Mouse (Mus musculus) spleen, postnatal 10 days (tissue): ENCODE measurements around the gene Idh3b.

Experiments used
- DNase-seq, 2 experiments: peaks; one replicate each; pipeline ENCODE4 v3.0.0; 2021 to 2022; ENCODE audit warnings: low spot score in 2 of 2

Gene Idh3b

DNA sequence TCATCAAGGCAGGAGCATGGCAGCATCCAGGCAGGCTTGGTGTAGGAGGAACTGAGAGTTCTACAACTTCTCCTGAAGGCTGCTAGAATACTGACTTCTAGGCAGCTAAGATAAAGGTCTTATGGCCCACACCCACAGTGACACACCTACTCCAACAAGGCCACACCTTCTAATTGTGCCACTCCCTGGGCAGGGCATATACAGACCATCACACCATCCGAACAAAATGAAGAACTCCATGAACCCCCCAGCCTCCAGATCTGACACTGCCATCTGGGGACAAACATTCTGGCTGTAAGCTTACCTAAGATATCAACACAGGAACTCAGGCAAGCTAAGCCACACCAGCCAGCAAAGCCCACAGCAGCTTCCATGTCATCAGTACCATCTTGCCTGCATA lies 18.8 kb downstream of the Idh3b start:
- peak in 1 of 2 experiments; percentile 35 for DNase-seq

DNA sequence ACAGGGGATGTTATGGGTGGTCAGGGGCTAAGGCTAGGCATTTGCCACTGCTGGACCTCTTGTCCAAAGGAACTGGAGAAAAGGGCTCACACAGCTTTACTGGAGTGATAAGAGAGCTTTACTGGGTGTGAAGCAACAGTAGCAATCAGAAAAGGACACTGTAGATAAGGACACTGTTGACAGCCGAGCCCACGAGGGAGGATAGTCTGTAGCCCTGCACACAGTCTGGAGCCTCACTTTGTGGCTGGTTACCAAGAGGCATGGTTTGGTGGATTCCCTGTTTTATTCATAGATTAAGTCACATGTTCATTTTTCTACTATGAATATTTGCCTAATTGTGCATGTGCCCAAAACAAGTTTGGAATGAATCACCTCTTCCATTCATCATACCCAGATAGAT lies 21.9 kb downstream of the Idh3b start:
- DNase-seq, result no peak

DNA sequence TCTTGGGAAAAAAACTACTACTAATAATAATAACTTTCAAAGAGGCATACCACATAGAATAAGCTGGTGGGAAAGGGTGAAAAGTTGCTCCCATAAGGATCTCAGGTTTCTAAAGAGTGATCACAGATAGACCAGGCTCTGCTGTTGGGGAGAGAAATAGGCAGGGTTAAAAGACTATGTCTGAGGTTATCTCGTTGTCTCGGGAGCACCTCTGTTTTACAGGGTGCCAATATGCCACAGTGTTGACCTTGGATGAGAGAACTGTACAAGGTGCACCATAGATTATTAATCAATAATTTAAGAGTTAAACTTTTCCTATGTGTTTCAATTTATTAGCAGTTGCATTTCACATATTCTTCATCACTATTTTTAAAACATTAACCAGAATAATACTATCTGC lies 22.4 kb downstream of the Idh3b start:
- no peak for DNase-seq

DNA sequence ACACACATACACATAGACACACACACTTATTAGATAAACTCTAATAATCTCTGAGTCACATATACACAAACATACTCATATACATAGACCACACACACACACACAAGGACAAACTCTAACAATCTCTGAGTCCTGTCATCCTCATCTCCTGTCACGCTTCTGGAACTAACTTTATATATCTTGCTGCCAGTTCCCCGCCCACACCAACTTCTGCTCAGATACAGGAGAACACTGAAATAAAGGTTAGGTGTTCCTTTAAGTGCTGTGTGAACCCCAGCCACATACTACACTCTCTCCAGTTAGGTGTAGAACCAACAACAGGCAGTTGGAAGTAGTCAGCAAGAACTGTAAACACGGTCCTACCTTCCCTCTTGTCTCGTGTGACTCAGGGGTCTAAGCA lies 23.5 kb downstream of the Idh3b start:
- no peak for DNase-seq

DNA sequence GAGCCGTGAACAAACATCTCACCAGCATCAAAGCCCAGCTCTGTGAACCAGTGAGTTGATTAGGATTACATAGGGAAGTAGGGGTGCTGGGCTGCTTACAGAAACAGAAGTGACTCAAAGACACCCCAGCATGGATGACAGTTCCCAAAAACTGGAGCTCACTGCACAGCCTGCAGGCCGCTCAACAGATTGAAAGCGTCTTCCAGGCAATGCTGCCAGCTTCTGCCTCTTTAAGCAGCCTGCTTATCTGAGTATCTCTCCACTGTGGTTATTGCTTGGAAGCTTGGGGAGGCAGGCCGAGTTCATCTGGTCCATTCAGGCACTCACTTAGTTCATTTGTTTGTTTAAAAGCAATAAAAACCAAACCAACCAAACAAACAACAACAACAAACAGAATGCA lies 27.6 kb downstream of the Idh3b start:
- no peak for DNase-seq

DNA sequence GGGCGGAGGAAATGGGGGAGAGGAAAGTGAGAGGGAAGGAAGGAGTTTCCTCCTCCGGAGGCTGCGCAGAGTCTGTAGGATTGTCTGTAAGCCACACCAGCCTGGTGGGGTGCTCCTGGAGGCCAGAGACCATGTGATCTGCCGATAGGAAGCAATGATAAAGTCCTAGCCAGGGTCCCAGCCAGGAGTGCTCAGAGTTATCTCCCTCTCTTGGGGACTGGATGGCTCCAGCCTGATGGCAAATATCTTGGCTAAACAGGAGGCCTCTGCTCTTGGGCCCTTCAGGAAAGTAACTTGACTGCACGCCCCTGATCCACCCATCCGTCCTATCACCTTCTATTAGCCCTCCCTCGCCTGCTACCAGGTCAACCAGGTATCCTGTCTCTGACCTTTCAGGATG lies 36.1 kb downstream of the Idh3b start:
- DNase-seq, result no peak

DNA sequence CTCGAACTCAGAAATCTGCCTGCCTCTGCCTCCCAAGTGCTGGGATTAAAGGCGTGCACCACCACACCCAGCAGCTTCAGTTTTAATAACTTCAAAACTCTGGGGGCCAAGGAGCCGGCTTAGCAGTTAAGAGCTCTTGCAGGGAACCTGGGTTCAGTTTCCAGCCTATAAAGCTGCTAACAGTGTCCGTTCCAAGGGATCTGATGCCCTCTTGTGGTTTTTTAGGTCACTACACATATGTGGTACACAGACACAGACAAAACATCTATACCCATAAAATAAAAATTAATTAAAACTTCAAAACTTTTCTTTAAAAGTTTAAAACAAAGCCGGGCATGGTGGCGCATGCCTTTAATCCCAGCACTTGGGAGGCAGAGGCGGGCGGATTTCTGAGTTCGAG lies 37.4 kb downstream of the Idh3b start:
- peak in 1 of 2 experiments; percentile 20 for DNase-seq
